Mouse (Mus musculus): ENCODE measurements at regions not wholly inside any gene's neighbourhood (a gene's known extent, or its start where the extent isn't known, plus 50 kb on each side); places are given as distances from the start of the nearest gene placed in this dataset.

GRCm38 (mm10) chr2:170294657-170295056 is 133.0 kb downstream of the Bcas1 start:
- Histone ChIP-seq H3K36me3 (ENCODE audit: control insufficient read depth, insufficient read depth, low read length, poor library complexity, severe bottlenecking) (no peaks in the 10 kb centered on the region), H3K27me3 (ENCODE audit: control insufficient read depth, insufficient read depth, low read length, poor library complexity, severe bottlenecking) (no peaks in the 10 kb centered on the region)
- DNase-seq (ENCODE audit: low read depth, low spot score) = no peak

- DNase-seq (ENCODE audit: low read depth, low spot score) = peak; percentile 33
- H3K27me3 ChIP-seq (ENCODE audit: control insufficient read depth, insufficient read depth, low read length, poor library complexity, severe bottlenecking) = no peaks in the 10 kb centered on the region
- no peaks in the 10 kb centered on the region for H3K36me3 ChIP-seq (ENCODE audit: control insufficient read depth, insufficient read depth, low read length, poor library complexity, severe bottlenecking)
Measured at GRCm38 (mm10) chr2:170291841-170292655, 135.6 kb downstream of the Bcas1 start.

GRCm38 (mm10) chr2:170289378-170289960 is 138.2 kb downstream of the Bcas1 start:
- peak; percentile 22 for DNase-seq (ENCODE audit: low read depth, low spot score)
- no peaks in the 10 kb centered on the region for H3K36me3 ChIP-seq (ENCODE audit: control insufficient read depth, insufficient read depth, low read length, poor library complexity, severe bottlenecking)
- no peaks in the 10 kb centered on the region for H3K27me3 ChIP-seq (ENCODE audit: control insufficient read depth, insufficient read depth, low read length, poor library complexity, severe bottlenecking)

GRCm38 (mm10) chr2:170288787-170289186 is 138.9 kb downstream of the Bcas1 start:
- no peaks in the 10 kb centered on the region for H3K27me3 ChIP-seq (ENCODE audit: control insufficient read depth, insufficient read depth, low read length, poor library complexity, severe bottlenecking)
- DNase-seq (ENCODE audit: low read depth, low spot score) = no peak
- H3K36me3 ChIP-seq (ENCODE audit: control insufficient read depth, insufficient read depth, low read length, poor library complexity, severe bottlenecking) = no peaks in the 10 kb centered on the region

GRCm38 (mm10) chr2:170288196-170288595 is 139.4 kb downstream of the Bcas1 start:
- DNase-seq (ENCODE audit: low read depth, low spot score) = no peak
- H3K36me3 ChIP-seq (ENCODE audit: control insufficient read depth, insufficient read depth, low read length, poor library complexity, severe bottlenecking) = no peaks in the 10 kb centered on the region
- no peaks in the 10 kb centered on the region for H3K27me3 ChIP-seq (ENCODE audit: control insufficient read depth, insufficient read depth, low read length, poor library complexity, severe bottlenecking)

GRCm38 (mm10) chr2:170287301-170287885 is 139.5 kb upstream of the Zfp217 start:
- DNase-seq (ENCODE audit: low read depth, low spot score) = no peak
- Histone ChIP-seq H3K36me3 (ENCODE audit: control insufficient read depth, insufficient read depth, low read length, poor library complexity, severe bottlenecking) (no peaks in the 10 kb centered on the region), H3K27me3 (ENCODE audit: control insufficient read depth, insufficient read depth, low read length, poor library complexity, severe bottlenecking) (no peaks in the 10 kb centered on the region)

GRCm38 (mm10) chr2:170286773-170287172 is 138.9 kb upstream of the Zfp217 start:
- no peaks in the 10 kb centered on the region for H3K36me3 ChIP-seq (ENCODE audit: control insufficient read depth, insufficient read depth, low read length, poor library complexity, severe bottlenecking)
- no peak for DNase-seq (ENCODE audit: low read depth, low spot score)
- H3K27me3 ChIP-seq (ENCODE audit: control insufficient read depth, insufficient read depth, low read length, poor library complexity, severe bottlenecking) = no peaks in the 10 kb centered on the region

- DNase-seq (ENCODE audit: low read depth, low spot score) = no peak
- Histone ChIP-seq H3K27me3 (ENCODE audit: control insufficient read depth, insufficient read depth, low read length, poor library complexity, severe bottlenecking) (no peaks in the 10 kb centered on the region), H3K36me3 (ENCODE audit: control insufficient read depth, insufficient read depth, low read length, poor library complexity, severe bottlenecking) (no peaks in the 10 kb centered on the region)
Measured at GRCm38 (mm10) chr2:170282463-170282862, 134.6 kb upstream of the Zfp217 start.

GRCm38 (mm10) chr2:170281311-170282008 is 133.6 kb upstream of the Zfp217 start:
- no peaks in the 10 kb centered on the region for H3K27me3 ChIP-seq (ENCODE audit: control insufficient read depth, insufficient read depth, low read length, poor library complexity, severe bottlenecking)
- DNase-seq (ENCODE audit: low read depth, low spot score) = no peak
- H3K36me3 ChIP-seq (ENCODE audit: control insufficient read depth, insufficient read depth, low read length, poor library complexity, severe bottlenecking) = no peaks in the 10 kb centered on the region

GRCm38 (mm10) chr2:170280733-170281132 is 132.8 kb upstream of the Zfp217 start:
- no peaks in the 10 kb centered on the region for H3K36me3 ChIP-seq (ENCODE audit: control insufficient read depth, insufficient read depth, low read length, poor library complexity, severe bottlenecking)
- peak; percentile 38 for DNase-seq (ENCODE audit: low read depth, low spot score)
- no peaks in the 10 kb centered on the region for H3K27me3 ChIP-seq (ENCODE audit: control insufficient read depth, insufficient read depth, low read length, poor library complexity, severe bottlenecking)

- H3K36me3 ChIP-seq (ENCODE audit: control insufficient read depth, insufficient read depth, low read length, poor library complexity, severe bottlenecking) = no peaks in the 10 kb centered on the region
- H3K27me3 ChIP-seq (ENCODE audit: control insufficient read depth, insufficient read depth, low read length, poor library complexity, severe bottlenecking) = no peaks in the 10 kb centered on the region
- DNase-seq (ENCODE audit: low read depth, low spot score) = no peak
Measured at GRCm38 (mm10) chr2:170277896-170278295, 130.0 kb upstream of the Zfp217 start.

GRCm38 (mm10) chr2:170277182-170277767 is 129.4 kb upstream of the Zfp217 start:
- peak; percentile 29 for DNase-seq (ENCODE audit: low read depth, low spot score)

GRCm38 (mm10) chr2:170275687-170276086 is 127.8 kb upstream of the Zfp217 start:
- H3K27me3 ChIP-seq (ENCODE audit: control insufficient read depth, insufficient read depth, low read length, poor library complexity, severe bottlenecking) = no peaks in the 10 kb centered on the region
- no peak for DNase-seq (ENCODE audit: low read depth, low spot score)
- H3K36me3 ChIP-seq (ENCODE audit: control insufficient read depth, insufficient read depth, low read length, poor library complexity, severe bottlenecking) = no peaks in the 10 kb centered on the region

More at GRCm38 (mm10) chr2:170277182-170277767, 129.4 kb upstream of the Zfp217 start:
- no peaks in the 10 kb centered on the region for H3K27me3 ChIP-seq (ENCODE audit: control insufficient read depth, insufficient read depth, low read length, poor library complexity, severe bottlenecking)
- H3K36me3 ChIP-seq (ENCODE audit: control insufficient read depth, insufficient read depth, low read length, poor library complexity, severe bottlenecking) = no peaks in the 10 kb centered on the region

- no peaks in the 10 kb centered on the region for H3K36me3 ChIP-seq (ENCODE audit: control insufficient read depth, insufficient read depth, low read length, poor library complexity, severe bottlenecking)
- no peak for DNase-seq (ENCODE audit: low read depth, low spot score)
- H3K27me3 ChIP-seq (ENCODE audit: control insufficient read depth, insufficient read depth, low read length, poor library complexity, severe bottlenecking) = no peaks in the 10 kb centered on the region
Measured at GRCm38 (mm10) chr2:170269926-170270577, 122.1 kb upstream of the Zfp217 start.

All from splenic B cell, adult 2 months (primary cell).